ENCODE assay signal across 8 mouse cellular contexts in genomic region chr10:67536621-67537141, GRCm38 (mm10). TPM values are rescaled to one million over a fixed set of nuclear protein-coding genes. Genes with fewer than 3 reads are reported as not detected.
A peak's percentile ranks its signal among the peaks of the same experiment; 100 is the strongest.
DNase-seq lines count a peak whose midpoint lies in the region; ATAC-seq and TF ChIP-seq lines count a peak whose summit lies in the region.

No protein-coding gene starts in this region.

- DNase-seq in R1 (ENCODE audit: low read depth, low spot score): peak; percentile 47
- peak; percentile 62 to 68 for DNase-seq in heart, postnatal 14 days
- DNase-seq in layer of hippocampus, postnatal 10 days (ENCODE audit: low spot score in 2 of 2): peak; percentile 29 to 43
- peak; percentile 55 to 73 for DNase-seq in lung, postnatal 4 days
- peak; percentile 70 for DNase-seq in right cerebral cortex, adult 18-20 months
- DNase-seq in urinary bladder, postnatal 36 days (ENCODE audit: low spot score in 2 of 2): peak; percentile 15 to 30

- peak overlapping the region; percentile 67 for H3K27ac ChIP-seq in embryonic fibroblast, embryonic 13.5 days (ENCODE audit: insufficient read depth, low read length)

- peak; percentile 4 for ATAC-seq in CD4-positive, CD25-positive, alpha-beta regulatory T cell, adult 4 months

- no peak for TF ChIP-seq CTCF in embryonic fibroblast, embryonic 13.5 days (IDR thresholded peaks at IDR 0.05; ENCODE audit: borderline replicate concordance, insufficient read depth, low read length)

- H3K4me1 ChIP-seq in embryonic fibroblast, embryonic 13.5 days (ENCODE audit: control insufficient read depth, insufficient read depth, low read length): no peaks in the 10 kb centered on the region

- TF ChIP-seq POLR2A in embryonic fibroblast, embryonic 13.5 days (IDR thresholded peaks at IDR 0.05; ENCODE audit: low read depth, low read length): peak; percentile 40; the same call in 1 of the 2 replicates

- peak overlapping the region; percentile 51 for H3K4me3 ChIP-seq in embryonic fibroblast, embryonic 13.5 days (ENCODE audit: insufficient read depth, low read length)

- intact Hi-C loops in heart, postnatal 14 days (cut with DNase I): loop anchor here (2.0 to 10.0 kb wide), 6 partner anchors 111 to 632 kb away; no protein-coding TSS in a partner anchor

RNA-seq across cellular contexts. Expression of gene Egr2, which starts 1.4 kb away (rescaled TPM):
- 10 to 100 TPM; 49.2 to 69.1 TPM for polyA plus RNA-seq in CD4-positive, CD25-positive, alpha-beta regulatory T cell, adult 4 months (2017; shearing (Covaris generic))
- 11.1 and 17.6 TPM in 2 replicates for polyA plus RNA-seq in embryonic fibroblast, embryonic 13.5 days (2011; ENCODE audit: insufficient read length, low read depth, missing spikeins)
- 1 to 10 TPM in 1 of 2 experiments, under 1 TPM in 1; 0.73 to 1.8 TPM for total RNA-seq in heart, postnatal 14 days (2021)
- total RNA-seq in layer of hippocampus, postnatal 10 days (2021): 1 to 10 TPM; 3.2 to 4.2 TPM

RNA-seq across cellular contexts. Expression of gene Ado, which starts 12.1 kb away (rescaled TPM):
- polyA plus RNA-seq in CD4-positive, CD25-positive, alpha-beta regulatory T cell, adult 4 months (2017; shearing (Covaris generic)): 10 to 100 TPM; 46.6 to 51.0 TPM
- 24.7 and 25.2 TPM in 2 replicates for polyA plus RNA-seq in embryonic fibroblast, embryonic 13.5 days (2011; ENCODE audit: insufficient read length, low read depth, missing spikeins)
- total RNA-seq in heart, postnatal 14 days (2021): 10 to 100 TPM; 18.7 to 19.5 TPM
- 10 to 100 TPM; 38.7 to 39.2 TPM for total RNA-seq in layer of hippocampus, postnatal 10 days (2021)

Comparison
In these comparisons a context has a peak if more than half of its experiments do, and no peak if none do; other contexts are left out.
1. Peak in every context shown above with its lines: DNase-seq, ATAC-seq, H3K4me3 ChIP-seq and H3K27ac ChIP-seq.